Mouse (Mus musculus): ENCODE data around the gene Olfr213.
"Not testable (repeated sequence)": the region's sequence is repeated elsewhere in the genome, so short reads cannot be mapped to it uniquely, and the experiment has no call there.

The Olfr213 gene

GRCm38 (mm10) chr6:116538156-116538555 lies at the start of gene Olfr213:
Gene Olfr213 (plus strand): TSS chr6:116538456.
- DNase-seq (ENCODE audit: low spot score in 2 of 2): no peak

- DNase-seq (ENCODE audit: low spot score in 2 of 2): no peak
Measured at GRCm38 (mm10) chr6:116488791-116489190, 49.5 kb upstream of the Olfr213 start, which contains the start of gene Olfr211. Gene Olfr211 (plus strand): TSS chr6:116489091.

GRCm38 (mm10) chr6:116493742-116494141 lies 44.5 kb upstream of the Olfr213 start:
- DNase-seq (ENCODE audit: low spot score in 2 of 2): no peak

- DNase-seq (ENCODE audit: low spot score in 2 of 2): no peak
Measured at GRCm38 (mm10) chr6:116495960-116496359, 42.3 kb upstream of the Olfr213 start.

GRCm38 (mm10) chr6:116506302-116507003 lies 31.8 kb upstream of the Olfr213 start, which contains the start of gene Olfr212:
Gene Olfr212 (plus strand): TSS chr6:116506516.
- DNase-seq (ENCODE audit: low spot score in 2 of 2): not testable (repeated sequence)

GRCm38 (mm10) chr6:116514832-116515231 lies 23.4 kb upstream of the Olfr213 start:
- DNase-seq (ENCODE audit: low spot score in 2 of 2): no peak

GRCm38 (mm10) chr6:116542500-116542899 lies 4.2 kb downstream of the Olfr213 start:
- no peak for DNase-seq (ENCODE audit: low spot score in 2 of 2)

- DNase-seq (ENCODE audit: low spot score in 2 of 2): not testable (repeated sequence)
Measured at GRCm38 (mm10) chr6:116550841-116551240, 12.6 kb downstream of the Olfr213 start, which contains the start of gene Gm5580. Gene Gm5580 (plus strand): TSS chr6:116551141.

- DNase-seq (ENCODE audit: low spot score in 2 of 2): no peak
Measured at GRCm38 (mm10) chr6:116553935-116554334, 15.7 kb downstream of the Olfr213 start, which contains the start of gene Olfr214. Gene Olfr214 (plus strand): TSS chr6:116554235.

- DNase-seq (ENCODE audit: low spot score in 2 of 2): no peak
Measured at GRCm38 (mm10) chr6:116554952-116555351, 16.7 kb downstream of the Olfr213 start.

GRCm38 (mm10) chr6:116569834-116570233 lies 31.6 kb downstream of the Olfr213 start:
- DNase-seq (ENCODE audit: low spot score in 2 of 2): peak in 1 of 2 experiments; percentile 7

GRCm38 (mm10) chr6:116584095-116584494 lies 45.8 kb downstream of the Olfr213 start, which contains the start of gene Olfr215:
Gene Olfr215 (minus strand): TSS chr6:116584195.
- no peak for DNase-seq (ENCODE audit: low spot score in 2 of 2)
